Mouse (Mus musculus) embryonic fibroblast, embryonic 13.5 days (primary cell): ENCODE data around the gene Nr6a1.

Source experiments
- CTCF ChIP-seq: IDR thresholded peaks from 2 replicates; pipeline ENCODE4 v1.5.1; 2011; ENCODE audit warnings: mild to moderate bottlenecking, control low read depth, low read length, moderate library complexity, borderline replicate concordance; ENCODE audit not compliant: insufficient read depth
- POLR2A ChIP-seq: IDR thresholded peaks from 2 replicates; pipeline ENCODE4 v1.6.1; 2011; ENCODE audit warnings: low read depth, mild to moderate bottlenecking, control low read depth, low read length, moderate library complexity

DNA sequence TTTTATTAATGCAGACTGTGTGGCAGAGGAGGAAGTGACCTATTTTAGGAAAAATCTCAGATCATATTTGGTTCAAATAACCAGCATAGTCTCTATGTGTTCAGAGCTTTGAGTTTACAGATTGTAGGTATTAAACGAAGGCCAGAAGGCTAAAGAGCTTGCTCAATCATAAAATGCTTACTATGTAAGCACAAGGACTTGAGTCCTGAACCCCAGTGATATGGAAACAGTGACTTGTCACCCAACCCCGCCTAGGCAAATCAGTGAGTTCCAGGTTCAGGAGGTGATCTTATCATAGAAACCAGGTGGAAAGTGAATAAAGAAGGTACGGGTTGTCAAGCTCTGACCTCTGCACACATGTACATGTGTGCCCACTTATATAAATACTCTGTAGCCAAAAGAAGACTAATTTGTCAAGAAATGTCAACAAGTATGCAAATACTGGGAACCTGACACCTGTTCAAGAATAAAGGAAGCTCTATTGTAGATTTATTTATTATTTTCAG, 99.6 kb downstream of the Nr6a1 start:
- TF ChIP-seq CTCF (no peak), POLR2A (no peak)
